Mouse (Mus musculus) MN1 (cell line): ENCODE data around the gene Snrpd3.
A peak's percentile ranks its signal among the peaks of the same experiment; 100 is the strongest.
"Not testable (repeated sequence)": the region's sequence is repeated elsewhere in the genome, so short reads cannot be mapped to it uniquely, and the experiment has no call there.

ENCODE experiments used
- DNase-seq: peaks from one replicate; pipeline ENCODE4 v3.0.0-alpha.2; 2016; ENCODE audit warnings: low spot score

The Snrpd3 gene

GRCm38 (mm10) chr10:75535423-75535822 is 18.1 kb downstream of the Snrpd3 start:
- DNase-seq, result no peak

DNA sequence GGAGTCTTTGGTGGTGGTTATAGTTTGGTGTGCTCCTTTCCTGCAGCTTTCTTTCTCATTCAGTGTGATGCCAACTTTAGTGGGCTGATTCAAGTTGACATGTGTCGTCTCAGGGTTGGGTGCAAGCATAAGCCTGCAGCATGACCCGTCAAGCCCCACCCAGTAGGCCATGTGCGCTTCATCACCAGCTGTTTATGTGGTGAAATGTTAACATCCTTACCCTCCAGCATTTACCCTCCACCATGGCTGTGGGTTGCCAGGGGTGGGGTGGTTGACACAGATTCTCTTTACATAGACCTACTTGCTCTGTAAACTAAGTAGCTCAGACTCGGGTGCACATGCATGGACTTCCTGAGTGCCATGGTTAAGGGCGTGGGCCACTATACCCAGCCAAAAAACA is 18.8 kb downstream of the Snrpd3 start:
- DNase-seq, result peak; percentile 36

DNA sequence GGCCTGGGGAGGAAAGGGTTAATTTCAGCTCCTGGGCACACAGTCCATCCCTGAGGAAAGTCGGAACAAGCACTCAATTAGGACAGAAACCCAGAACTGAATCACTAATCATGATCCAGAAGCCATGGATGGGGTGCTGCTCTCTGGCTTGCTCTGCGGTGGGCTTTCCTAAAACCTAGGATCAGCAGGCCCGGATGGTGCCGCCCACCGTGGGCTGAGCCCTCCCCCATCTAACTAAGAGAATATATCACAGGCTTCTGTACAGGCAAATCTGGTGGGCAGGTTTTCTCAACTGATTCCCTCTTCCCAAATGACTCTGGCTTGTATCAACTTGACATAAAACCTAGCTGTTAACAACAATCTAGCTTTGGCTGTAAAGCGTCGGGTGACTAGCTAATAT is 30.6 kb downstream of the Snrpd3 start:
- DNase-seq, result peak; percentile 70

- DNase-seq, result peak; percentile 86
These were observed 31.1 kb downstream of the Snrpd3 start for GRCm38 (mm10) chr10:75548486-75548885.

DNA sequence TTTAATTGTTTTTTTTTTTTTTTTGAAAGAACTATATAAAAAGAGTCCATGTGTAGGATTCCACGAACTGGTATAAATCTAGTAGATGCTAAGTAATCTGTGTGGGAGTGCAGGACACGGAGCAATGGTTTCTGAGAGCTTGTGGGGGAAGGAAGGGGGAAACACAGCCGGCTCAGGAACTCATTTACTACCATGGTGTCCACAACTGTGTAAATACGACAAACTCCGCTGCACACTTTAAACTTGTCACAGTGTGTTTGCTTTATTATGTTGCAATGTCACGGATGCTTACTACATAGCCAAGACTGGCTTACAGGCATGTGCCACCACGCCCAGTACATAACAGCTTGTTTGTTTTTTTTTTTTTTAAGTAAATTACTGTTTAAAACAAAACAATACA is 32.5 kb downstream of the Snrpd3 start:
- no peak for DNase-seq

DNA sequence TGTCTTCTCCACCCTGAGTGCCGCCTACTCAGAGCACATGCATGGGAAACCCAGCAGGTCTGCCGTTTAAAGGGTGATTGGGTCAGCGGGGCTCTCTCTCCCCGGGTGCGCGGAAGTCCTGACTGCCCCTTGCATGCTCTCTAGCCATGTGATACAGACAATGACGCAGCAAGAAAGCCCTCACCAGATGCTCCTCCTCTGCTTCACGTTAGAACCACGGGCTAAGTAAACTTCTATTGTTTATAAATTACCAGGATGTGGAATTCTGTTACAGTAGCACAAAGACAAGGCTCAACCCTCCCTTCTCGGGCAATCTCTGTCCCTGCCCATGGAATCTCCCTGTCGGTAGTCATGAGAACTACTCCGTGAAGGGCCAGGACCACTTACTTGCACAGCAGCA is 33.8 kb downstream of the Snrpd3 start:
- peak; percentile 61 for DNase-seq

- no peak for DNase-seq
These were observed 34.8 kb downstream of the Snrpd3 start for GRCm38 (mm10) chr10:75552106-75552505.

- no peak for DNase-seq
These were observed 35.5 kb downstream of the Snrpd3 start for GRCm38 (mm10) chr10:75552701-75553450.

GRCm38 (mm10) chr10:75554090-75554489 is 36.7 kb downstream of the Snrpd3 start:
- DNase-seq, result no peak

GRCm38 (mm10) chr10:75555557-75555956 is 38.2 kb downstream of the Snrpd3 start:
- peak; percentile 51 for DNase-seq

DNA sequence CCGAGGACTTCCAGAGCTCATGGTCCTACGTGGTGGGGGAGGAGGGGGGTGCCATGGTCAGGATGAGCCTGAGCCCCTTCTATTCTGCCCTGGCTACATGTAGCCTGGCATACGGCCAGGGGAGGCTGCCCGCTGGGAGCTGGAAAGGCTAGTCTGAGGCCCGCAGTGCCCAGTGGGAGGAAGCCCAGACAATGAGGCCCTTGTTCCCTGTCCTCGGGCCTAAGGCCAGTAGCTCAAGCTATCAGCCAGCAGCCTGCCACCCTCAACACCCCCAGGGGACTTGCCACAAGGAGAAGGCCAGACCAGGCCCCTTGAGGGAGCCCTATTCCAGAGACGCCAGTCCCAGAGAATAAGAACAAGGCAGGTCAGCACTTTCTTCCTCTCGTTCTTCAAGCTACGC is 38.7 kb downstream of the Snrpd3 start:
- DNase-seq, result peak; percentile 92

DNA sequence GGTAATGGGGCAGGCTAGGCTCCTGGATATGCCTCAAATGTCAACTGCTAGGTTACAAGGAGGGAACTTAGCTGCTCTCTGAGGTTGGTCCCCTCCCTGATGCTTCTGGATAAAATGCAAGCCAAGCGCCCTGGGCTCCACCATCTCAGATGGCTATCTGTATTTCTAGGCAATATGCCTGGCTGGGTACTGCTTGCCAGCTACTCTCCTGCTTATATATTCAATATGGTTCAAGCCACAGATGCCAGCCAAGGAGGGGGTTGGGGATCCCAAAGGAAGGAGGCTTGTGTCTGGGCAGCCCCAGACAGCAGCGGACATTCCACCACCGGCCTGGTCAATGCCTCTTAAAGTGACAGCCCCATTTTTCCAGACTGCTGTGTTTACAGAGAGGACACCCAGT is 41.2 kb downstream of the Snrpd3 start:
- peak; percentile 87 for DNase-seq

DNA sequence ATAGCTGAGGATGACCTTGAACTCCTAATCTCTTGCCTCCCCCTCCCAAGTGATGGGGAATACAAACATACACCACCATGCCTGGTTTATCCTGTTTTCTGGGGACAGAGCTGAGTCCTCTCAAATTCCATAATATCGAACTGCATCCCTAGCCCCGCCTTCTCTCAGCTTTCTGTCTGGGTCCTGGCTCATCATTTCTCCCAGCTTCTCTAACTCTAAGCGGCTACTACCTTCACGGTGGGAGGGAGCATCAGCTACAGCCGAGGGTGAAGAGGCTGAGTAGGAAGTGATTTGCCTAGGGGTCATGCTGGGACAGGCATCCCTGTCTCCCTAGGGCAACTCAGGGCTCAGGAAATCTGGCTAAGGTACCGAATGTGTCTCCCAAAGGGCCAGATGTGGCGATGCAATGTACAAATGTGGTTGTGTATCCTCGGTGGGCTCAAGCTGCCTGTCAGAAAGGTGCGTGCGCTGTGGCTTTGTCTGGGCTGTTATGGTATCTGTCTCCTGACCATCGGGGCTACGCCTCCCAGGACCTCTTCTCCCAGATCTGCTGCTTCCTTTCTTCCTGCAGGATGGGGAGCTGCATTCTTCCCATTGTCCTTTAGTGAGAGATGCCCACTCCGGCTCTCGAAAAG is 41.8 kb downstream of the Snrpd3 start:
- DNase-seq, result no peak

DNA sequence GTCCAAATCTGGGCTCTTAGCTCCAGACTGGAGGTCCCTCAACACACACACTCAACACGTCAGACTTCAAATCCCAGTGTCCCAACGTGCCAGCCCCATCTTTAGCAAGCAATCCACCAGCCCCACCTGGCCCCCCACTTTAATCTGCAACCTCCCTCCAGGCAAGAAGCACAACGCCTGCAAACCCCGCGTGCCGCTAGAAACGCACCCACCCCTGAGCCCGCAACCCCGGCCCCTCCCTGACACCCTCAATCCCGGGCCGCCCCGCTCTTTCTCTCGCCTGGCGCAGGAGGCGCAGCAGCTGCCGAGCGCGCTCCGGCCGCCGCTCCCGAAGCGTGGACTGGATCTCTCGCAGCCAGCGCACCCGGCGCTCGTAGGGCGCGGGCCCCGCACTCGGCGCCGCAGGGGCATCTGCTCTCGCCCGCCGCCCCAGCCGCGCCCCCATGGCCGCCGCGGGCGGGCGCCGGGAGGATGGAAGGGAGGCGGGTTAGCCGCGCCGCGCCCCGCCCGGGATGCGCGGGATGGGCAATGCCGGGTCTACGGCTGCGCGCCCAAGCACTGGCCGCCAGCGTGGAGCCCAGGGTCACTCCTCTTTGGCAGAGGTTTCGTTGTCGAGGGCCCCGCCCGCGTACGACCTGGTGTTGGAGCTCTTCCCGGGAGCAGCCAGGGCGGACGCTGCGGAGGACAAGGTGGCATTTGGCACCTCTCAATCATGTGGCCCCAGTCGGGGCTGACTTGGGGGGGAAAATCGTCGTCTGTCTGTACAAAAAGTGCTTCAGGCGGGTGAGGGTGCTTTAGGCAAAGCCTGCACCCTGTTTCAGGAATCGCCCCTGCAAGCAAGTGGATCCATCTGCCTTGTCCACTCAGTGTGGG is 42.6 kb downstream of the Snrpd3 start, which contains the start of gene Lrrc75b:
TSS of gene Lrrc75b (minus strand) at position 655 of the 873 bp plus-strand sequence.
- peak; percentile 73 for DNase-seq

GRCm38 (mm10) chr10:75560549-75560899 is 43.2 kb downstream of the Snrpd3 start:
- DNase-seq, result no peak

GRCm38 (mm10) chr10:75561071-75561654 is 43.8 kb downstream of the Snrpd3 start, which contains the start of gene Ggt1:
Gene Ggt1, plus strand, starts transcription at chr10:75561604.
- DNase-seq, result no peak

GRCm38 (mm10) chr10:75562596-75562995 is 45.2 kb downstream of the Snrpd3 start:
- no peak for DNase-seq

GRCm38 (mm10) chr10:75564687-75565265 is 47.4 kb downstream of the Snrpd3 start:
- no peak for DNase-seq

DNA sequence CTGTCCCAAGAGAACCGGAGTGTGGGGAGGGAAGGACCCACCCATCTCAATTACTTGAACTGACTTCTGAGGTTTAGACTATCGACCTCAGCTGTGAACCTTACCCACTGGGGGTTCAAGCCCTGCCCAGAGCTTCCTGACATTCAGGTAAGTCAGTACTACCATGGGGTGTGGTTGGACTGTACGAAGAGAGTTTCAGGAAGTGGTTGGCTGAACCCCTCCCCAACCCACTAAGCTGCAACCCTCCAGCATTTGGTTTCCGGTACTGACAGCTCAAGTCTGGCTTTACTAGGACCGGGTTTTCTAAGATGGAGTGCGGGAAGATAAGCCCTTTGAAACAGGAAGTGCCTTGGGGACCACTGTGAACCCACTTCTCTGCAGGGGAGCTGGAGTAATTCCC is 48.1 kb downstream of the Snrpd3 start:
- no peak for DNase-seq

DNA sequence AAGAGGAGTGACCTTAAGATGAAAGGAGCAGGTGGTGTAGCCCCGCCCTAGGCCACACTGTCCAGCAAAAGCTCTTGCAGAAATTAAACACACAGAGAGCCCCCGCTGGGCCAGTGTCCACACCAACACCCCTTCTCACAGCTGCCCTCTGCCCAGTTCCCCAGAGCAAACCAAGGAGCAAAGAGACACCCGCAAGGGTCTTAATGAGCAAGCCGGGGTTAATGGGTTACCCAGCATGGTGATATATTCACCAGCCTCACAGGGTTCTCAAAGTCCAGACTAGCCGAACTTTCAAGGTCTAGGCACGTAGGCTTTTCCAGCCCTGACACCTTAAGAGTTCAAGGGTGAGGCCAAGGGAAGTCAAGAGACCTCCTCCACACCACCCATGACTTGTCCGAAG is 48.6 kb downstream of the Snrpd3 start:
- no peak for DNase-seq

DNA sequence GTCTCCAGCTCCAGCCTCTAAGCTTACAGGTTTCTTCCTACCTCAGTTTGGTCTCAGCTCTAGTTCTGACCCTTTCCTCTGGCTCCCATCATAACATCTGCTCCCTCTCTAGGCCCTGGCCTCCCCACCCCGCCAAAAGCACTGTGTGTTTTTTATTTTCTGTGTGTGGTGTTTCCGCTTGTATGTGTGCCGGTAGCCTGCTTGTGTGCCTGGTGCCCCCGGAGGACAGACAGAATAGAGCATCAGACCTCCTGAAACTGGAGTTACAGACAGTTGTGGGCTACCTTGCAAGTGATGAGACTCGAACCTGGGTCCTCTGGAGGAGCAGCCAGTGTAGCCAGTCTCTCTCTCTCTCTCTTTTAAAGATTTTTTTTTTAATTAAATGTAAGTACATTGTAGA is 49.0 kb downstream of the Snrpd3 start:
- DNase-seq, result no peak

GRCm38 (mm10) chr10:75566765-75567164 is 49.4 kb downstream of the Snrpd3 start:
- not testable (repeated sequence) for DNase-seq
